Mouse (Mus musculus): ENCODE data around the gene Map6d1.

Map6d1 gene

GRCm38 (mm10) chr16:20185368-20185767 lies 55.8 kb downstream of the Map6d1 start:
- DNase-seq: peak in 1 of 2 experiments; percentile 42

Data from kidney, adult 8-10 months (tissue).